Mouse (Mus musculus): Measurements from ENCODE around the gene Zfp146. TPM values are rescaled to one million over a fixed set of nuclear protein-coding genes. Genes with fewer than 3 reads are reported as not detected.
"Not testable (repeated sequence)": the region's sequence is repeated elsewhere in the genome, so short reads cannot be mapped to it uniquely, and the experiment has no call there.

Gene Zfp146
- total RNA-seq, 2 experiments from 2014 or later: 52.7 to 56.3 TPM

DNA sequence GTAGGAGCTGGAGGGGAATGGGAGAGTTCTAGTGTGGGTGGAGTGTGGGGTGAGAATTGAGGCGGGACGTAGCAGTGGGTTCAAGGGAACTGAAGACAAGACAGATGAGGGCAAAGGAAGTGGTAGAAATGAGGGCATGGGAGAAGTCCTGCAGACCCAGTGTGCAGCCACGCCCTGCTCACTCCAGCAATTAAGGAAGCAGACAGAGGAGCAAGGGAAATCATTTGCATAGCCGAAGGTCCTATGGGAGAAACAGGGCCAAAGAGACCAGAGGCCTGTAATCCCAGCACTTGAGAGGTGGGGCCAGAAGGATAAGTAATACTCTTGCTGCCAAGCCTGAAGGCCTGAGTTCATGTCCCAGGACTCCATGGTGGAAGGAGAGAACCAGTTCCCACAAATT is 37.2 kb downstream of the Zfp146 start:
- DNase-seq (ENCODE audit: low spot score in 2 of 2): no peak

DNA sequence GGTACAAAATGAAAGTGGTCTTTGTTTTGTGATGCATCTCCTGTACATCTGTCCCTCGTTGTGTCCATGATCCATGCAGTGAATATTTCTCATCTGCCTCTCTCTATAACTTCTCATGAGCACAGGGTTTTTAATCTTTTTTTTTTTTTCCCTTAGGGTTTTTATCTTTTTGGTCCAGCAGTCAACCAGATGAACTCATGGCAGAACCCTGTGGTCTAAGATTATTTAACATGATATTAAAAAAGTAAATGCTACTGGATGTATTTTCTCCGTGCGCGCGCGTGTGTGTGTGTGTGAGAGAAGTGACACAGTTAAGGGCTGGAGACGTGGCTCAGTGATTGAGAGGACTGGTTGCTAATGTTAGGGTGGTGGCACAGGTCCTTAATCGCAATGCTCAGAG is 39.6 kb downstream of the Zfp146 start:
- DNase-seq (ENCODE audit: low spot score in 2 of 2): no peak

DNA sequence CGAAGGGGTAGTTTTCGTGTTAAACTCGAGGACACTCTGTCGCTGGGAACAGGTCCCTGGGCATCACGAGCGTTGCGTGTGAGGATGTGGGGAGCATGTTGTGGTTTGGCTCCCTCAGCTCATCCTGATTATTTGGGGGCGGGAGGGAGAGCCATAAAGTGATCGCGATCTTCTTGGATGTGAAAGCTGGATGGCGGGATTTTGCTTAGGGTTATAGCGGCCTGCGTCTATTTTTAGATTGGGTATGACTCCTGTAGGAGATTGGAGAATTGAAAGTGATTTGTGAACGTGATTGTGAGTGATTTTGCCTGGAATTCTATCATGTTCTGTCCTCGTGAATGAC is 47.4 kb downstream of the Zfp146 start:
- no peak for DNase-seq (ENCODE audit: low spot score in 2 of 2)

DNA sequence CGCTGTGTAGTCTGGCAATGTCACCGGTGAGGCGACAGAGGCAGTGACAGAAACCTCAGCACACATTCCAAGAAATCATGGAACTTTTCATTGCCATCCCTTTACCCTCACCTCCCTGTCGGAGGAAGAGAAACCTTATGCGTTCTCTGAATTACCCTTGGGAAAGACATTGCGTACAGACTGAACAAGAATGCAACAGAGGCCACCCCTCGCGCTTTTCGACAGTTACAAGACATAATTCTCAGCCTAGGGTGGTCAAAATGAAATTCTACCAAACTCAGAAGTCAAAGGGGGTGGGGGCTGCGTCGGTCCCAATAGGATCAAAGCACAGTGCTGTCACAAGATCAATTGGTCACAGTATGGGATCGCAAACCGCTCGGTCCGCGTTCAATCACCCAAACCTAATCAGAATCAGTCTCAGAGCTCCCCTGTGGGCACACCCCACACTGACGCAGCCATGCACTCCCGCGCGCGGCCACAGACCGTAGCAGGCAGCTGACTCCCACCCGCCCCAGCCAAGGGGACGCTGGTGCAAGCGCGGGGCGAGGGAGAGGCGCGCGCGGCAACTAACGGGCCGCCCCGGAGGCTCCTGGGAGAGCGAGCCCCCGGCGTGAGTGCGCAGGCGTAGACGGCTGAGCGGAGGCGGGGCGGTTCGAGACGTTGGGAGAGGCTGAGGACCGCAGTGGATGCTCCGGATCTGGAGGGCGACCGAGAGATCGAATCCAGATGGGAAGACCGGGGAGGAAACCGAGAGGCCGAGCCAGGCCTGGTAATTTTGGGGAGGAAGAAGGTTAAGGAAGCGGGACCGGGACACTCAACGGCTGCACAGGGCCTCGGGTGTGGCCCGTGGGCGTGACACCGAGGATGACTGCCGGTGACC is 48.0 kb downstream of the Zfp146 start, which contains the start of gene Zfp382:
Zfp382 (plus strand) TSS at position 635 of the 880 bp plus-strand sequence.
- peak; percentile 89 to 92 for DNase-seq (ENCODE audit: low spot score in 2 of 2)

DNA sequence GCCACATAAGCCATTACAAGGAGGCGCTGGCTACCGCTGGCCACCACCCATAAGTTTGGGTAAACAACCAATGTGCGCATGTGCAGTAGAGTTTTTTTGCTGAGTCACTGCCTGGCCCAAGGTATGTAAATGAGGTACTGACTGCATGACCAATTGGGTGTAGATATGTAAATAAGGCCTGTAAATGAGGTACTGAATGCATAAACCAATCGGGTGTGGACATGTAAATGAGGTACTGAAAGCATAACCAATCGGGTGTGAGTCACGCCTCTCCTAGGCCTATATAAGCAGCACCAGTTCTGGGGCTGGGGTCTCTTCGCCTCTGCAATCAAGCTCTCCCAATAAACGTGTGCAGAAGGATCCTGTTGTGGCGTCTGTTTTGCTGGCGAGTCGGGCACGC is 51.6 kb downstream of the Zfp146 start:
- not testable (repeated sequence) for DNase-seq (ENCODE audit: low spot score in 2 of 2)

DNA sequence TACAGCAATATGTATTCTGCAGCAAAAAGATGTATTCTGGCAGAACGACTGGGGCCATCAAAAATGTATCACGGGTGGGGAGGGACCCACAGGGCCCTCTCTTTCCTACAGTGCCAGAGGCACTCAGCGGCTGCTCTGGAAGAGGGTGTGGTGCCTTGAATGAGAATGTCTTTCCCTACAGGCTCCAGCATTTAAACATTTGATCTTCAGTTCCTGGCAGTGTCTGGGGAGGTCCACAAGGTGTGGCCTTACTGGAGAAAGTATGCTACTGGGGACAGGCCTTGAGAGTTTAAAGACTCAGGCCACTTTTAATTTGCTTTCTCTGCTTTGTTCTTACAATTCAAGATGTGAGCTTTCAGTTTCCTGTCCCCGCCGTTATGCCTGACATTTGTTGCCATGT is 53.5 kb downstream of the Zfp146 start:
- DNase-seq (ENCODE audit: low spot score in 2 of 2): no peak

Other genes with a start within 250 kb of the Zfp146 start
- gene Zfp74, start 215.7 kb downstream of the Zfp146 start, total RNA-seq (2021): 10 to 100 TPM; 21.3 to 22.0 TPM
- 1 to 10 TPM; 4.7 to 5.9 TPM for gene Zfp568, start 185.8 kb downstream of the Zfp146 start, total RNA-seq (2021)
- gene Zfp14, start 118.4 kb downstream of the Zfp146 start, total RNA-seq (2021): 1 to 10 TPM; 8.5 to 8.7 TPM
- gene Zfp82, start 96.8 kb downstream of the Zfp146 start, total RNA-seq (2021): 1 to 10 TPM; 3.2 to 4.1 TPM
- 1 to 10 TPM in 1 of 2 experiments, not detected in 1; 2.2 TPM for gene Gm26920, start 79.3 kb downstream of the Zfp146 start, total RNA-seq (2021)
- gene Zfp566, start 79.2 kb downstream of the Zfp146 start, total RNA-seq (2021): 10 to 100 TPM; 10.3 to 13.1 TPM
- 10 to 100 TPM; 54.7 to 62.8 TPM for gene Zfp260, start 75.0 kb downstream of the Zfp146 start, total RNA-seq (2021)
- 10 to 100 TPM; 28.0 to 32.8 TPM for gene Zfp382, start 47.8 kb downstream of the Zfp146 start, total RNA-seq (2021)
- gene Cox7a1, start 14.4 kb upstream of the Zfp146 start, total RNA-seq (2021): 1 to 10 TPM; 5.3 to 5.6 TPM
- 100 to 1,000 TPM; 215 to 229 TPM for gene Capns1, start 29.1 kb upstream of the Zfp146 start, total RNA-seq (2021)
- 10 to 100 TPM; 57.5 to 71.1 TPM for gene Polr2i, start 62.2 kb upstream of the Zfp146 start, total RNA-seq (2021)
- gene Tbcb, start 62.5 kb upstream of the Zfp146 start, total RNA-seq (2021): 100 to 1,000 TPM; 157 to 171 TPM
- not detected for gene Ovol3, start 66.0 kb upstream of the Zfp146 start, total RNA-seq (2021)
- gene Thap8, start 110.3 kb upstream of the Zfp146 start, total RNA-seq (2021): under 1 TPM in 1 of 2 experiments, not detected in 1; 0.27 TPM
- gene Wdr62, start 110.7 kb upstream of the Zfp146 start, total RNA-seq (2021): 1 to 10 TPM; 2.5 to 4.5 TPM
- 100 to 1,000 TPM; 572 to 600 TPM for gene Clip3, start 122.0 kb upstream of the Zfp146 start, total RNA-seq (2021)
- gene Alkbh6, start 139.0 kb upstream of the Zfp146 start, total RNA-seq (2021): 10 to 100 TPM; 41.6 to 45.5 TPM
- 1 to 10 TPM; 3.2 to 6.4 TPM for gene Syne4, start 145.1 kb upstream of the Zfp146 start, total RNA-seq (2021)
- under 1 TPM; 0.48 to 0.69 TPM for gene E130208F15Rik, start 152.0 kb upstream of the Zfp146 start, total RNA-seq (2021)
- gene Sdhaf1, start 154.1 kb upstream of the Zfp146 start, total RNA-seq (2021): 1 to 10 TPM; 7.8 to 9.4 TPM
- gene Lrfn3, start 193.0 kb upstream of the Zfp146 start, total RNA-seq (2021): 10 to 100 TPM; 42.8 to 43.6 TPM
- gene Tyrobp, start 244.0 kb upstream of the Zfp146 start, total RNA-seq (2021): 10 to 100 TPM; 21.9 to 24.0 TPM

Measured in layer of hippocampus, postnatal 10 days (tissue).